Mouse (Mus musculus): ENCODE results near the gene Qars. TPM values are rescaled to one million over a fixed set of nuclear protein-coding genes. Genes with fewer than 3 reads are reported as not detected.

The Qars gene
- polyA plus RNA-seq, 1 experiment from 2014 or later: 61.6 TPM

DNA sequence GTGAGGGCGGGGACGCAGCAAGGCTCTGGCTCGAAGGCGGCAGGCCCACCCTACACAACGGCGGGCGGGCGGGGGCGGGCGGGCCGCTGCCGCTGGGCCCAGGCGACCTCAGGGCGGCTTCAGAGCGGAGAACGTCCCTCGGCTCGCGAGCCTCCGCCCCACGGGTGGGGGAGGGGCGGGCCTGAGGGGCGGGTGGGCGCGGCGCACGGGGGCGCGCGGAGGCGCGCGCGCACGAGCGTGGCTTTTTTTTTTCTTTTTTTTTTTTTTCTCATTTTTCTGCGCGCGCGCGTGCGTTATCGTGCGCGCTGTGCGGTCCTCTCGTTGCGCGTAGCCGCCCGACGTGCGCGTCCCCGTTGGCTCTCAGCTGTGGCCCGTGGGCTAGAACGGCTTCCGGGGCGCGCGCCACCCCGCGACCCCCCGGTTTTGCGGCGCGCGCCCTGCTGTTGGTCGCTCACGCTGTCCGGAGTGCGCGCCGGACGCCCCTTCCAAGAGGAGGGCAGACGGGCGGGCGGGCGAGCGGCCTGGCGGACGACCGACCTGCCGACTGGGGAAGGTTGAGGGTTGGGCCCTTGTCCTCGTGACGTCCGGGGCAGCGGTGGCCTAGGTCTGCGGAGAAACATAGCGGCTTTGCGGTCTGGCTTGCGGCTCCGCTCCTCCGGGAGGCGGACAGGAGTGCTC is 9.9 kb downstream of the Qars start:
- H3K36me3 ChIP-seq (replicated peaks; ENCODE audit: control insufficient read depth, insufficient read depth): peaks cover 42% of the 10 kb centered on the region
- H3K4me3 ChIP-seq (replicated peaks; ENCODE audit: low read length): peak overlapping the region; percentile 95
- WGBS: under 1% methylated on average over 82 of the region's 95 CpGs
- no peaks in the 10 kb centered on the region for H3K9me3 ChIP-seq (ENCODE audit: control insufficient read depth, low read length)
- peak overlapping the region; percentile 86 for H3K9ac ChIP-seq
- DNase-seq (ENCODE audit: low spot score) (peak; percentile 91), ATAC-seq (ENCODE audit: low FRiP score) (peak; percentile 79)
- H3K27me3 ChIP-seq (ENCODE audit: control insufficient read depth, insufficient read depth, low read length): no peaks in the 10 kb centered on the region
- peak overlapping the region; percentile 67 for H3K4me2 ChIP-seq (replicated peaks)
- peak overlapping the region; percentile 98 for H3K27ac ChIP-seq
- peaks cover 21% of the 10 kb centered on the region for H3K4me1 ChIP-seq (replicated peaks; ENCODE audit: control insufficient read depth, insufficient read depth, low read length)

DNA sequence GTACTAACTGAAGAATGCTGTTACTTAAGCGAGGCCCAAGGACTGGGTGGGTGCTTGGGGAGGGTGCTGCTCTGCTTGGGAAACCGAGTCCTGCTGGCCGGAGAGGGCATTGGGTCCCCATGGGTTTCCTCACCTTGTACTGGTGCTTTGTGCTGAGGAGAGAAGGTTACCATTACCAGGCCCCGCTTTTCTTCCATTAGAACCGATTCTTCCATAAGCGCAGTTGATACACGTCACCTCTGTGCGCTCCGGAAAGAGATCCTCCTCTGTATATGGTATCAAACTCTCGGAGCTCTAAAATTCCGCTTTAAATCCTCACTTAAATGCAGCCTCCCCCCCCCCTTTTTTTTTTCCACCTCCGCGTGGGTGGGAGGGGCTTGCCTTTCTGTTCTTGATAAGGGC is 10.4 kb downstream of the Qars start:
- DNase-seq (ENCODE audit: low spot score): peak; percentile 52

DNA sequence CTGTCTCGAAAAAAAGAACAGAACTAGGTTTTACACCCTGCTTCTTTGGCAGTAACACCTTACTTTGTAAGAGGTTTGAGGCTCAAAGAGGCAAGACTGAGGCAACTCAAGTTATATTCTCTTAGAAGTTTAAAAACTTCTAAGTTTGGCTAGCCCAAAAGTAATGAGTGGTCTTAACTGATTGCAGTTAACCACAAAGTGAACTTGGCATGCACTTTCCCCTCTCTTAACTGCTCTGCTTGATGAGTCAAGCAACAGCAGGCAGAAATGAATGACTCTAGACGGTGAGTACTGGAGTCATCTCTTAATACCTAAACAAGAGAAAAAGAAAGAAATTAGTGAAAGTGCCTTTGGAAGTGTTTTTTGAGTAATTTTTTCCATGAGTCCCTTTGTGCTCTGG is 14.1 kb downstream of the Qars start:
- no peak overlapping the region for H3K27ac ChIP-seq
- H3K4me3 ChIP-seq (replicated peaks; ENCODE audit: low read length): no peak overlapping the region
- no peak for DNase-seq (ENCODE audit: low spot score)
- no peak overlapping the region for H3K4me2 ChIP-seq (replicated peaks)
- 84% methylated on average over 2 of the region's 2 CpGs for WGBS
- no peaks in the 10 kb centered on the region for H3K27me3 ChIP-seq (ENCODE audit: control insufficient read depth, insufficient read depth, low read length)
- H3K4me1 ChIP-seq (replicated peaks; ENCODE audit: control insufficient read depth, insufficient read depth, low read length): peaks cover 15% of the 10 kb centered on the region
- ATAC-seq (ENCODE audit: low FRiP score): no peak
- H3K9me3 ChIP-seq (ENCODE audit: control insufficient read depth, low read length): no peaks in the 10 kb centered on the region
- H3K9ac ChIP-seq: no peak overlapping the region
- H3K36me3 ChIP-seq (replicated peaks; ENCODE audit: control insufficient read depth, insufficient read depth): peaks cover 18% of the 10 kb centered on the region

More for the DNA sequence above, 10.4 kb downstream of the Qars start:
- peaks cover 37% of the 10 kb centered on the region for H3K36me3 ChIP-seq (replicated peaks; ENCODE audit: control insufficient read depth, insufficient read depth)
- no peaks in the 10 kb centered on the region for H3K9me3 ChIP-seq (ENCODE audit: control insufficient read depth, low read length)
- ATAC-seq (ENCODE audit: low FRiP score): peak; percentile 3
- peaks cover 21% of the 10 kb centered on the region for H3K4me1 ChIP-seq (replicated peaks; ENCODE audit: control insufficient read depth, insufficient read depth, low read length)
- H3K4me2 ChIP-seq (replicated peaks): peak overlapping the region; percentile 67
- H3K27me3 ChIP-seq (ENCODE audit: control insufficient read depth, insufficient read depth, low read length): no peaks in the 10 kb centered on the region
- H3K9ac ChIP-seq: peak overlapping the region; percentile 86
- H3K4me3 ChIP-seq (replicated peaks; ENCODE audit: low read length): peak overlapping the region; percentile 95
- under 1% methylated on average over 13 of the region's 13 CpGs for WGBS
- peak overlapping the region; percentile 98 for H3K27ac ChIP-seq

DNA sequence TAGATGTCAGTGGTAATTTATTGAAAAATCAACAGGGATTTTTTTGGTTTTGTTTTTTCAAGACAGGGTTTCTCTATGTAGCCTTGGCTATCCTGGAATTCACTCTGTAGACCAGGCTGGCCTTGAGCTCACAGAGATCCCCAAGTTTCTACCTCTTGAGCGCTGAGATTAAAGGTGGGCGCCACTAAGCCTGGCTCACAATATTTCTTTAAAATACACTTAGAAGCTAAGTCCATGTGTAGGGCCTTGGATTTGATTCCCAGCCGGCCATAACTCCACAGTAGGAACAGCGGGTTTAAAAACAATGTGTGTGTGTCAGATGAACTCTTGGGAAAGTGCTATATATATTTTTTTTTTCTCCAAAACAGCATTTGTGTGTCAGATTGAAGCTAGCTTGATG is 15.8 kb downstream of the Qars start:
- DNase-seq (ENCODE audit: low spot score) (no peak), ATAC-seq (ENCODE audit: low FRiP score) (no peak)
- Histone ChIP-seq H3K9ac (no peak overlapping the region), H3K9me3 (ENCODE audit: control insufficient read depth, low read length) (no peaks in the 10 kb centered on the region), H3K4me1 (replicated peaks; ENCODE audit: control insufficient read depth, insufficient read depth, low read length) (peaks cover 15% of the 10 kb centered on the region), H3K36me3 (replicated peaks; ENCODE audit: control insufficient read depth, insufficient read depth) (peaks cover 21% of the 10 kb centered on the region), H3K27me3 (ENCODE audit: control insufficient read depth, insufficient read depth, low read length) (no peaks in the 10 kb centered on the region), H3K4me3 (replicated peaks; ENCODE audit: low read length) (no peak overlapping the region), H3K27ac (no peak overlapping the region), H3K4me2 (replicated peaks) (no peak overlapping the region)
- WGBS: over 99% methylated on average over 4 of the region's 4 CpGs

DNA sequence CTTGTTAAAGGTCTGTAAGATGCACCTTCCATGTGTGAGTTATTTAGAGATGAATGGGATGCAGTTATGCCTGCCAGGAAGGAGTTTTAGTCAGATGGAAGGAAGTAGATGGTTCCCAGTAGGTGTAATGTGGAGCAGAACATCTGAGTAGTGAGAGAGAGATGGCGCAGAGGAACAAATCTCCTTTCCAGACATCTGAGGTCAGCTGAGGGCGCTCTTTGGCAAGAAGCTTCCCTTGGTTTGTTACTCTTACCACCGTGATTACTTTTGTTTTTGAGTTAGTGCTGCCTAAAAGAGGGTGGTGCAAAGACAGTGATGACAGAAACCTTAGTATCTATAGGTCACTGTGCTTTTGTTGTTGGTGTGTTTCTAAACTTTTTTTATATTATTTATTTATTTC is 17.9 kb downstream of the Qars start:
- no peak overlapping the region for H3K27ac ChIP-seq
- no peak overlapping the region for H3K4me3 ChIP-seq (replicated peaks; ENCODE audit: low read length)
- ATAC-seq (ENCODE audit: low FRiP score): no peak
- H3K27me3 ChIP-seq (ENCODE audit: control insufficient read depth, insufficient read depth, low read length): no peaks in the 10 kb centered on the region
- no peak for DNase-seq (ENCODE audit: low spot score)
- peaks cover 34% of the 10 kb centered on the region for H3K36me3 ChIP-seq (replicated peaks; ENCODE audit: control insufficient read depth, insufficient read depth)
- no peaks in the 10 kb centered on the region for H3K9me3 ChIP-seq (ENCODE audit: control insufficient read depth, low read length)
- H3K4me1 ChIP-seq (replicated peaks; ENCODE audit: control insufficient read depth, insufficient read depth, low read length): no peaks in the 10 kb centered on the region
- no peak overlapping the region for H3K9ac ChIP-seq
- 89% methylated on average over 3 of the region's 3 CpGs for WGBS
- H3K4me2 ChIP-seq (replicated peaks): no peak overlapping the region

DNA sequence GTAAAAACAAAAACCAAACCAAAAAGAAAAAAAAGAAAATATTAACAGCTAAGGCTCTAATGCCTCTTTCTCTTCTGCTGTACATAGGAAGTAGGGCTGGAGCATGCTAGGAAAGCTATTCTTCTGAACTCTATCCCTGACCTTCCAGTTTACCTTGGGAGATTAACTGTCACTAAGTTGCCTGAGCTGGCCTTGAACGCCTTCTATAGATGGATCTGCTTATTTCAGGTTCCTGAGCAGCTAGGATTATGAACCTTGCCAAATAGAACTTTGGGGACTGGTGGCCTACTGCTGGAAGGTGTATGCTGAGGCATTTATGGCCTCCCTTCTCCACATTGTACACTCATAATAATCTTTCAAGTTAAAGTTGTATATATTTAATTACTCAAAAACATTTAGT is 23.4 kb downstream of the Qars start:
- Histone ChIP-seq H3K9ac (no peak overlapping the region), H3K4me2 (replicated peaks) (no peak overlapping the region), H3K36me3 (replicated peaks; ENCODE audit: control insufficient read depth, insufficient read depth) (peaks cover 77% of the 10 kb centered on the region), H3K27me3 (ENCODE audit: control insufficient read depth, insufficient read depth, low read length) (no peaks in the 10 kb centered on the region), H3K9me3 (ENCODE audit: control insufficient read depth, low read length) (no peaks in the 10 kb centered on the region), H3K4me3 (replicated peaks; ENCODE audit: low read length) (no peak overlapping the region), H3K27ac (no peak overlapping the region), H3K4me1 (replicated peaks; ENCODE audit: control insufficient read depth, insufficient read depth, low read length) (no peaks in the 10 kb centered on the region)
- DNase-seq (ENCODE audit: low spot score): no peak
- 89% methylated on average over 1 of the region's 1 CpGs for WGBS
- ATAC-seq (ENCODE audit: low FRiP score): no peak

DNA sequence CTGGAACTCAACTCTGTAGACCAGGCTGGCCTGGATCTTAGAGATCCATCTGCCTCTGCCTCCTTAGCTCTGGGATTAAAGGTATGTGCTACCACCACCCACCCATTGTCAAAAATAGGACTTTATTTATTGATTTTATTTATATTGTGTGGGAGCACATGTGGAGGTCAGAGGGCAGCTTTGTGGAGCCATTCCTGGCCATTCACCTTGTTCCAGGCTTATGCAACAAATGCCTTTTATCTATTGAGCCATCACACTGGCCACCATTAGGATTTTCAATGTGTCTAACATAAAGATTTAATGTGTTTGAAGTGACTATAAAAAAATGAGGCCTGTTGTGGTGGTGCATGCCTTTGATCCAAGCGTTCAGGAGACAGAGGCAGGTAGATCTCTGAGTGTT is 24.0 kb downstream of the Qars start:
- Histone ChIP-seq H3K9ac (no peak overlapping the region), H3K4me3 (replicated peaks; ENCODE audit: low read length) (no peak overlapping the region), H3K4me1 (replicated peaks; ENCODE audit: control insufficient read depth, insufficient read depth, low read length) (no peaks in the 10 kb centered on the region), H3K27ac (no peak overlapping the region), H3K36me3 (replicated peaks; ENCODE audit: control insufficient read depth, insufficient read depth) (peaks cover 82% of the 10 kb centered on the region), H3K4me2 (replicated peaks) (no peak overlapping the region), H3K9me3 (ENCODE audit: control insufficient read depth, low read length) (no peaks in the 10 kb centered on the region), H3K27me3 (ENCODE audit: control insufficient read depth, insufficient read depth, low read length) (no peaks in the 10 kb centered on the region)
- DNase-seq (ENCODE audit: low spot score) (no peak), ATAC-seq (ENCODE audit: low FRiP score) (no peak)
- WGBS: 97% methylated on average over 1 of the region's 1 CpGs

DNA sequence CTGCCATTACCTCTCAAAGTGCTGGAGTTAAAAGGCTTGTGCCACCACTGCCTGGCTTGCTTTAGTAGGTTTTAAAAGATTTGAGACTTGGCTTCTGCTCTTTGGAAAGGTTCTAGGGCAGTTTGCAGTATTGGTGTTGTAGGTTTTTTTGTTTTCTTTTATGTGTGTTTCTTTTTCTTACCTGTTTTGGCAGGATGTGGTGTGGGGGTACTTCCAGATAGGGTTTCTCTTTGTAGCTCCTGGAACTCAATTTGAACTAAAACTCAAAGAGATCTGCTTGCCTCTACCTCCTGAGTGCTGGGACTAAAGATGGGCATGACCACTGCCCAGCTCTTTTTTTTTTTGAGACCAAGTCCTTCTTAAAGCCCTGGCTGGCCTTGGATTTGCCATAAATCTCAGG is 33.3 kb downstream of the Qars start:
- H3K9me3 ChIP-seq (ENCODE audit: control insufficient read depth, low read length): no peaks in the 10 kb centered on the region
- H3K9ac ChIP-seq: no peak overlapping the region
- H3K4me1 ChIP-seq (replicated peaks; ENCODE audit: control insufficient read depth, insufficient read depth, low read length): no peaks in the 10 kb centered on the region
- H3K36me3 ChIP-seq (replicated peaks; ENCODE audit: control insufficient read depth, insufficient read depth): peaks cover 99% of the 10 kb centered on the region
- H3K4me2 ChIP-seq (replicated peaks): no peak overlapping the region
- H3K27ac ChIP-seq: no peak overlapping the region
- DNase-seq (ENCODE audit: low spot score): no peak
- no peak overlapping the region for H3K4me3 ChIP-seq (replicated peaks; ENCODE audit: low read length)
- no peaks in the 10 kb centered on the region for H3K27me3 ChIP-seq (ENCODE audit: control insufficient read depth, insufficient read depth, low read length)
- no peak for ATAC-seq (ENCODE audit: low FRiP score)

DNA sequence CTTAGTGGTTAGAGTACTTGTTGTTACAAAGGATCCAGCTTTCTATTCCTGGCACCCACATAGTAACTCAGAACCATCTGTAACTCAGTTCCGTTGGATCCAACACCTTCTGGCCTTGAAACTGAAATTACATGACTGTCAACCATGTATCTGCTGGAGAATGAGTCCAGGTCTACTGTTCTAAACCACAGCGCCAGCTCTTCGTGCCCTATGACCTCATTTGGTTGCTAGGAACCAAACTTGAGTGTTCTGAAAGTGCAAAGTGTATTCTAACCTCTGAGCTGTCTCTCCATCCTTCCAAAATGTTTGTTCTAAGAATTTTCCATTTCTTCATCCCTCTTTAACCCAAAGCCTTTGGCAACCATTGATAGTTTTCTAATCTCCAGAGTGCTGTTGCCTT is 38.5 kb downstream of the Qars start:
- no peak for DNase-seq (ENCODE audit: low spot score)
- H3K27me3 ChIP-seq (ENCODE audit: control insufficient read depth, insufficient read depth, low read length): no peaks in the 10 kb centered on the region
- no peak overlapping the region for H3K27ac ChIP-seq
- H3K9ac ChIP-seq: no peak overlapping the region
- no peak overlapping the region for H3K4me3 ChIP-seq (replicated peaks; ENCODE audit: low read length)
- no peak for ATAC-seq (ENCODE audit: low FRiP score)
- 97% methylated on average over 3 of the region's 3 CpGs for WGBS
- no peak overlapping the region for H3K4me2 ChIP-seq (replicated peaks)
- H3K9me3 ChIP-seq (ENCODE audit: control insufficient read depth, low read length): no peaks in the 10 kb centered on the region
- H3K4me1 ChIP-seq (replicated peaks; ENCODE audit: control insufficient read depth, insufficient read depth, low read length): no peaks in the 10 kb centered on the region
- peaks cover 93% of the 10 kb centered on the region for H3K36me3 ChIP-seq (replicated peaks; ENCODE audit: control insufficient read depth, insufficient read depth)

DNA sequence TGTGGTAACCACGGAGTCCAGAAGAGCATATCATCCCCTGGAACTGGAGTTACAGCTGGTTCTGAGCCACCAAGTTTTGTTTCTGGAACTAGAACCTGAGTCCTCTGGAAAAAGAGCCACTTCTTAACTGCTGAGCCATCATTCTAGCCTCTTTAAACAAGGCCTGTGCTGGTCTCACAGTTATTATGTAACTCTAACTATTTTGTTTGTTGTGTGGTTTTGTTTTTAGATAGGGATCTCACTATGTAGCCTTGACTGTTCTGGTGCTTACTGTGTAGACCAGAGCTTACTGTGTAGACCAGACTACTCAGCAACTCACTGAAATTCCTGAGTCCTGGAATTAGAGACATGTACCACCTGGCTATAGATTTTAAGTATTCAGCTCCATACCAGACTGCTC is 39.4 kb downstream of the Qars start:
- no peak for ATAC-seq (ENCODE audit: low FRiP score)
- no peak overlapping the region for H3K4me3 ChIP-seq (replicated peaks; ENCODE audit: low read length)
- H3K27ac ChIP-seq: no peak overlapping the region
- WGBS: 97% methylated on average over 1 of the region's 1 CpGs
- no peak for DNase-seq (ENCODE audit: low spot score)
- H3K9ac ChIP-seq: no peak overlapping the region
- no peak overlapping the region for H3K4me2 ChIP-seq (replicated peaks)
- no peaks in the 10 kb centered on the region for H3K27me3 ChIP-seq (ENCODE audit: control insufficient read depth, insufficient read depth, low read length)
- H3K4me1 ChIP-seq (replicated peaks; ENCODE audit: control insufficient read depth, insufficient read depth, low read length): no peaks in the 10 kb centered on the region
- H3K9me3 ChIP-seq (ENCODE audit: control insufficient read depth, low read length): no peaks in the 10 kb centered on the region
- peaks cover 86% of the 10 kb centered on the region for H3K36me3 ChIP-seq (replicated peaks; ENCODE audit: control insufficient read depth, insufficient read depth)
